Comparison of ENCODE assay signal across 14 mouse cellular contexts in genomic region chr5:120235147-120235546, GRCm38 (mm10).
DNase-seq lines count a peak whose midpoint lies in the region; ATAC-seq lines count a peak whose summit lies in the region.
"Had no signal": no experiment of that assay in that cellular context is flagged by ENCODE, and none has a peak within 500 bp of the region (broad histone marks: within the 10 kb centered on the region; RNA-seq: fewer than 3 reads in every experiment).

No protein-coding gene starts in this region.

- H3K27ac ChIP-seq in forebrain, embryonic 13.5 days: peak overlapping the region; percentile 82
- no peak overlapping the region for H3K27ac ChIP-seq in forebrain, embryonic 10.5 days
- peak overlapping the region; percentile 70 for H3K27ac ChIP-seq in hindbrain, embryonic 15.5 days (replicated peaks)
- H3K27ac ChIP-seq in heart, embryonic 12.5 days (ENCODE audit: poor library complexity, severe bottlenecking): no peak overlapping the region
- H3K27ac ChIP-seq: embryonic facial prominence, embryonic 10.5 days; heart, embryonic 15.5 days; kidney, postnatal 0 days had no signal

- peaks cover 46% of the 10 kb centered on the region for H3K4me1 ChIP-seq in forebrain, embryonic 13.5 days
- H3K4me1 ChIP-seq in forebrain, embryonic 10.5 days: peaks cover 36% of the 10 kb centered on the region
- peaks cover 28% of the 10 kb centered on the region for H3K4me1 ChIP-seq in hindbrain, embryonic 15.5 days (replicated peaks)
- H3K4me1 ChIP-seq in heart, embryonic 12.5 days (replicated peaks): peaks cover 3% of the 10 kb centered on the region; the same call in 1 of the 2 replicates
- H3K4me1 ChIP-seq: heart, embryonic 15.5 days had no signal

- 0 out of 2 replicates have a peak, but pooled peaks cover under 1% of the 10 kb centered on the region for H3K27me3 ChIP-seq in forebrain, embryonic 13.5 days
- H3K27me3 ChIP-seq in forebrain, embryonic 10.5 days (ENCODE audit: poor library complexity, severe bottlenecking): peaks cover 76% of the 10 kb centered on the region
- H3K27me3 ChIP-seq in hindbrain, embryonic 15.5 days: no peaks in the 10 kb centered on the region
- peaks cover 70% of the 10 kb centered on the region for H3K27me3 ChIP-seq in heart, embryonic 12.5 days (replicated peaks)

- ATAC-seq in forebrain, embryonic 13.5 days: peak; percentile 31
- ATAC-seq in hindbrain, embryonic 15.5 days (ENCODE audit: low FRiP score, low read depth): no peak
- ATAC-seq in heart, embryonic 12.5 days (ENCODE audit: insufficient number of reproducible peaks, low FRiP score): no peak
- ATAC-seq: lung, postnatal 0 days had no signal

- H3K4me2 ChIP-seq in forebrain, embryonic 13.5 days: no peak overlapping the region; the same call in 1 of the 2 replicates
- no peak overlapping the region for H3K4me2 ChIP-seq in hindbrain, embryonic 15.5 days
- no peak overlapping the region for H3K4me2 ChIP-seq in heart, embryonic 12.5 days
- H3K4me2 ChIP-seq: heart, embryonic 15.5 days; liver, embryonic 11.5 days had no signal

- no peaks in the 10 kb centered on the region for H3K36me3 ChIP-seq in forebrain, embryonic 13.5 days (ENCODE audit: poor library complexity, severe bottlenecking)
- no peaks in the 10 kb centered on the region for H3K36me3 ChIP-seq in forebrain, embryonic 10.5 days (replicated peaks)
- H3K36me3 ChIP-seq in hindbrain, embryonic 15.5 days: no peaks in the 10 kb centered on the region
- H3K36me3 ChIP-seq in heart, embryonic 12.5 days: no peaks in the 10 kb centered on the region
- H3K36me3 ChIP-seq: embryonic facial prominence, embryonic 10.5 days; heart, embryonic 15.5 days had no signal

- H3K9ac ChIP-seq in forebrain, embryonic 13.5 days: no peak overlapping the region
- H3K9ac ChIP-seq in hindbrain, embryonic 15.5 days: no peak overlapping the region
- no peak overlapping the region for H3K9ac ChIP-seq in heart, embryonic 12.5 days
- H3K9ac ChIP-seq: heart, embryonic 15.5 days had no signal

- H3K9me3 ChIP-seq in forebrain, embryonic 13.5 days (replicated peaks): no peaks in the 10 kb centered on the region; the same call in 1 of the 2 replicates
- no peaks in the 10 kb centered on the region for H3K9me3 ChIP-seq in forebrain, embryonic 10.5 days
- H3K9me3 ChIP-seq in hindbrain, embryonic 15.5 days: no peaks in the 10 kb centered on the region
- no peaks in the 10 kb centered on the region for H3K9me3 ChIP-seq in heart, embryonic 12.5 days (replicated peaks)
- H3K9me3 ChIP-seq: embryonic facial prominence, embryonic 10.5 days; heart, embryonic 15.5 days had no signal

- 72% methylated on average over 5 of the region's 5 CpGs for WGBS in forebrain, embryonic 13.5 days
- WGBS in forebrain, embryonic 10.5 days: 68% methylated on average over 5 of the region's 5 CpGs
- WGBS in hindbrain, embryonic 15.5 days: 54% methylated on average over 5 of the region's 5 CpGs
- WGBS in heart, embryonic 12.5 days: 46% methylated on average over 5 of the region's 5 CpGs

- no peak for DNase-seq in forebrain, embryonic 10.5 days (ENCODE audit: extremely low spot score, low spot score)
- peak; percentile 16 for DNase-seq in lung, postnatal 10 days
- no peak for DNase-seq in lung, postnatal 25 days (ENCODE audit: low spot score)
- DNase-seq in ES-CJ7 (ENCODE audit: low read depth, low spot score): peak; percentile 71
- no peak for DNase-seq in adipocyte (ENCODE audit: low spot score)
- DNase-seq: gastrocnemius, postnatal 36 days had no signal

- H3K4me3 ChIP-seq in forebrain, embryonic 13.5 days: no peak overlapping the region
- H3K4me3 ChIP-seq in forebrain, embryonic 10.5 days: no peak overlapping the region
- H3K4me3 ChIP-seq in hindbrain, embryonic 15.5 days: no peak overlapping the region
- no peak overlapping the region for H3K4me3 ChIP-seq in heart, embryonic 12.5 days
- H3K4me3 ChIP-seq: embryonic facial prominence, embryonic 10.5 days; heart, embryonic 15.5 days had no signal

Comparison
In these comparisons a context has a peak if more than half of its experiments do, and no peak if none do; other contexts are left out.
1. H3K27ac ChIP-seq: peak in forebrain, embryonic 13.5 days (single experiment) and hindbrain, embryonic 15.5 days (single experiment); none in forebrain, embryonic 10.5 days (single experiment) and heart, embryonic 12.5 days (single experiment).
2. DNase-seq: peak in lung, postnatal 10 days (single experiment) and ES-CJ7 (single experiment); none in forebrain, embryonic 10.5 days (single experiment), lung, postnatal 25 days (single experiment) and adipocyte (single experiment).